Mouse (Mus musculus): ENCODE results near the gene 5031439G07Rik.
"Not testable (repeated sequence)": the region's sequence is repeated elsewhere in the genome, so short reads cannot be mapped to it uniquely, and the experiment has no call there.

DNA sequence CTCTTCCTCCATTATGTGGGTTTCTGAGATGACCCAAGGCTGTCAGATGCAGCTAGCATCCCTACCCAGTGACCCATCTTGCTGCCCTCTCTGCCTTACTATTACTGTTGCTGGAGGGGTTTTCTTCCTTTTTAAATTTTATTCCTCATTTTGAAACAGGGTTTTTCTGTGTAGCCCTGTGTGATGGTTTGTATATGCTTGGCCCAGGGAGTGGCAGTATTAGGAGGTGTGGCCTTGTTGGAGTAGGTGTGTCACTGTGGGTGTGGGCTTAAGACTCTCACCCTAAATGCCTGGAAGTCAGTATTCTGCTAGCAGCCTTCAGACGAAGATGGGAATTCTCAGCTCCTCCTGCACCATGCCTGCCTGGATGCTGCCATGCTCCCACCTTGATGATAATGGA, 40.3 kb upstream of the 5031439G07Rik start, which contains the start of gene Fam118a:
- not testable (repeated sequence) for TF ChIP-seq CTCF, EP300 (IDR thresholded peaks at IDR 0.05)
